Mouse (Mus musculus): ENCODE results near the gene Prr9. TPM values are rescaled to one million over a fixed set of nuclear protein-coding genes. Genes with fewer than 3 reads are reported as not detected.

Gene Prr9
- polyA plus RNA-seq (2012; rRNA removed), result not detected in 2 replicates

GRCm38 (mm10) chr3:92123847-92124246 is at the start of gene Prr9:
Prr9 (minus strand) TSS chr3:92123947.

GRCm38 (mm10) chr3:92142644-92143043 is 18.9 kb upstream of the Prr9 start, which contains the start of gene Lelp1:
Lelp1 (minus strand) TSS chr3:92142744.

GRCm38 (mm10) chr3:92083042-92083441 is 40.7 kb downstream of the Prr9 start, which contains the start of gene Lor:
Lor (minus strand) TSS chr3:92083142.

Other genes starting within 250 kb of the Prr9 start
- gene Pglyrp3, start 109.4 kb downstream of the Prr9 start, polyA plus RNA-seq (2012; rRNA removed), result not detected in 2 replicates
- gene Lor, start 40.8 kb downstream of the Prr9 start, polyA plus RNA-seq (2012; rRNA removed), result 0.02 TPM in 2 replicates
- not detected in 2 replicates for gene Lelp1, start 18.8 kb upstream of the Prr9 start, polyA plus RNA-seq (2012; rRNA removed)
- 0.02 and 0.04 TPM in 2 replicates for gene Sprr2a1, start 91.9 kb upstream of the Prr9 start, polyA plus RNA-seq (2012; rRNA removed)
- gene Sprr2a2, start 92.0 kb upstream of the Prr9 start, polyA plus RNA-seq (2012; rRNA removed), result 0.50 and 2.6 TPM in 2 replicates
- 0.10 TPM in 1 of 2 replicates, not detected in the other for gene Sprr2a3, start 161.5 kb upstream of the Prr9 start, polyA plus RNA-seq (2012; rRNA removed)
- 0.05 TPM in 1 of 2 replicates, not detected in the other for gene Sprr2b, start 192.7 kb upstream of the Prr9 start, polyA plus RNA-seq (2012; rRNA removed)
- not detected in 2 replicates for gene Sprr2d, start 215.2 kb upstream of the Prr9 start, polyA plus RNA-seq (2012; rRNA removed)
- not detected in 2 replicates for gene Sprr2e, start 228.2 kb upstream of the Prr9 start, polyA plus RNA-seq (2012; rRNA removed)
- not detected in 2 replicates for gene Sprr2f, start 241.2 kb upstream of the Prr9 start, polyA plus RNA-seq (2012; rRNA removed)